Mouse (Mus musculus): ENCODE measurements around the gene Parp11. TPM values are rescaled to one million over a fixed set of nuclear protein-coding genes. Genes with fewer than 3 reads are reported as not detected.
A peak's percentile ranks its signal among the peaks of the same experiment; 100 is the strongest.

Gene Parp11
- polyA plus RNA-seq (2014; fragmentation: Nextera tagmentation; extraction: Ambion mirVana): 85.8 and 95.7 TPM in 2 replicates

DNA sequence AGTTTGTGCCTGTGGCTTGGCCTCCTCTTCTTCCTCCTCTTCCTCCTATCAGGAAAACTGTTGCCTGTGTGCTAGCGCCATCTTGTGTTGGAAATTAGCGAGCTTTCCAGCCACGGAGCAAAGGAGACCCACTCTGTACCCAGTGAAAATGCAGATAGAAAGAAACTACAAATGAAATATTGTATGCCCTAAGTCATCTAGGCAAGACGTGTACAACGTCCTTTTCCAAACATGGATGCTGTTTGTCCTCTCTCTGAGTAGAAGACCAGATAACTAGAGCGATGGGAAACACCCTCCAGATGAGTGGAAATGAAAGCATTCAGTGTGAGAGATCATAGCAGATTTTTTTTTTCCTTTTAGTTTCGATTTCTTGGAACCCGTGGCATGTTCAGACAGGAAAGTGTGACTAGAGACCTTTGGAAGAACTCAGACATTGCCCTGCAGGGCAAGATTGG, at the start of gene Parp11:
Gene Parp11 (plus strand): TSS at position 405 of the 455 bp plus-strand sequence.
- 18% methylated on average over 8 of the region's 8 CpGs for WGBS
- H3K4me1 ChIP-seq (replicated peaks; ENCODE audit: control insufficient read depth, insufficient read depth, low read length): peaks cover 5% of the 10 kb centered on the region; the same call in 1 of the 2 replicates
- no peak within 1 kb of the TSS for H3K4me2 ChIP-seq (replicated peaks)
- no peaks in the 10 kb centered on the region for H3K36me3 ChIP-seq (replicated peaks; ENCODE audit: control insufficient read depth, insufficient read depth)
- H3K9me3 ChIP-seq (ENCODE audit: control insufficient read depth, low read length): no peaks in the 10 kb centered on the region
- H3K4me3 ChIP-seq (replicated peaks; ENCODE audit: low read length): no peak within 1 kb of the TSS
- ATAC-seq (ENCODE audit: low FRiP score) (no peak), DNase-seq (ENCODE audit: low spot score) (peak; percentile 83)
- no peak within 1 kb of the TSS for H3K27ac ChIP-seq
- H3K9ac ChIP-seq: no peak within 1 kb of the TSS
- no peaks in the 10 kb centered on the region for H3K27me3 ChIP-seq (ENCODE audit: control insufficient read depth, insufficient read depth, low read length)

DNA sequence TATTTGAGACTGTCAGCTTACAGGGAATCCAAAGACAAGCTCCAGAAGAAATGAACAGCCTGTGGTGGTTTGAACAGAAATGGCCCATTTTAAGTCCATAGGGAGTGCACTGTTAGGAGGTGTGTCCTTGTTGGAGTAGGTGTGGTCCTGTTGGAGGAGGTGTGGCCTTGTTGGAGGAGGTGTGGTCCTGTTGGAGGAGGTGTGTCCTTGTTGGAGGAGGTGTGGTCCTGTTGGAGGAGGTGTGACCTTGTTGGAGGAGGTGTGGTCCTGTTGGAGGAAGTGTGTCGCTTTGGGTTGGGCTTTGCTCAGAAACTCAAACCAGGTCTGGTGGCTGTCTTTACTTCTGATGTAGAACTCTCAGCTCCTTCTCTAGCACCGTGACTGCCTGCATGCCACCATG, 48.6 kb upstream of the Parp11 start:
- DNase-seq (ENCODE audit: low spot score) (no peak), ATAC-seq (ENCODE audit: low FRiP score) (no peak)
- Histone ChIP-seq H3K27me3 (ENCODE audit: control insufficient read depth, insufficient read depth, low read length) (no peaks in the 10 kb centered on the region), H3K9ac (no peak overlapping the region), H3K4me2 (replicated peaks) (no peak overlapping the region), H3K27ac (no peak overlapping the region), H3K4me1 (replicated peaks; ENCODE audit: control insufficient read depth, insufficient read depth, low read length) (peaks cover 6% of the 10 kb centered on the region; the same call in 1 of the 2 replicates), H3K9me3 (ENCODE audit: control insufficient read depth, low read length) (no peaks in the 10 kb centered on the region), H3K36me3 (replicated peaks; ENCODE audit: control insufficient read depth, insufficient read depth) (no peaks in the 10 kb centered on the region), H3K4me3 (replicated peaks; ENCODE audit: low read length) (no peak overlapping the region)
- WGBS: 57% methylated on average over 2 of the region's 2 CpGs

DNA sequence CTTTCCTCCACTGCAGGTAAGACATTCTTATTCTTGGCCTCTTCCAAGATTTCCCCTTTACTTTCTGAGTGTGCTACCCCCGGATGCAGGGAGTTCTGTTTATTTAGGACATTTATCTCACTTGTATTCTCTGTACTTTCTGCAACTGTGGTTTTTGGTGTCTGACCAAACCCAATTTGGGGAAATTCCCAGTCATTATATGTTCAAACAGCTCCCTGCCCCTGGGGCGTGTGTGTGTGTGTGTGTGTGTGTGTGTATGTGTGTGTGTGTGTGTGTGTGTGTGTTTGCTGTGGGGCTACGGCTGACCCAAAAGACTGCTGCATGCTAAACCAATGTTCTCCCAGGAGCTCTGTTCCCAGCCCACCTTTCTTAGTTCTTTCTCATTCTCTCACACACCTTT, 45.2 kb upstream of the Parp11 start:
- Histone ChIP-seq H3K9me3 (ENCODE audit: control insufficient read depth, low read length) (no peaks in the 10 kb centered on the region), H3K27me3 (ENCODE audit: control insufficient read depth, insufficient read depth, low read length) (no peaks in the 10 kb centered on the region), H3K4me1 (replicated peaks; ENCODE audit: control insufficient read depth, insufficient read depth, low read length) (no peaks in the 10 kb centered on the region), H3K9ac (no peak overlapping the region), H3K27ac (no peak overlapping the region), H3K4me3 (replicated peaks; ENCODE audit: low read length) (no peak overlapping the region), H3K4me2 (replicated peaks) (no peak overlapping the region), H3K36me3 (replicated peaks; ENCODE audit: control insufficient read depth, insufficient read depth) (no peaks in the 10 kb centered on the region)
- ATAC-seq (ENCODE audit: low FRiP score): no peak
- no peak for DNase-seq (ENCODE audit: low spot score)
- WGBS: 79% methylated on average over 3 of the region's 3 CpGs

DNA sequence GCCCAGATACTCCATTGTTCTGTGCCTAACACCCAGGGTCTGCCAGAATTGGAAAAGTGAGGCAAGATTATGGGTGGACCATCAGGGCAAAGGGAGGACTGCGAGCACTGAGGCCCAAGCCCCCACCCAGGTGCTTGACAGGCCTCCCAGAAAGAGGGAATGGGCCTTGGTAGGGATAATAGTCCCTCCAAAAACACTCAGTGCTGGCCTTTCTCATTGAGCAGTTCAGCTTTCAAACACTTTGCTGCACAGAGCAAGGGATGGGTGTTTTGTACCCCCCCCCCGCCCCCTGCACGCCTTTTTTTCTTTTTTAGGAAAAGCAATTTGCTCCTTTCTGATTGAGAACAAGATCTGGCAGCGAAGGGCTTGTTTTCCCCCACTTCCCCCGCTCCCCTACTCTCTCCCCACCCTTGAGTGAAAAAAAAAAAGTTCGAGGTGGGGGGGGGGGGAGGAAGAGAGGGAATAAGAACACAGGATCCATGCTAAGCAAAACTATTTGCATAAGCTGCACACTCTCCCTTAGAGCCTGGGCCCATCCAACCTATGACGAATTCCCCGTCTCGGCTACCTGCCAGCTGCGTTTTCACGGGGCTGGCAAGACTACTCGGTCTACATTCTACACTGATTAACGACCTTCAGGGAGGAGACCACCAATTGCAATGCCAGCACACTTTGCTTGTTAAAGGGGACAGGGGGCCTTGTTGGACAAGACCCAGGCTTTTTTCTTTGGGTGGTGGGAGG, 42.4 kb upstream of the Parp11 start:
- ATAC-seq (ENCODE audit: low FRiP score): peak; percentile 92
- WGBS: 30% methylated on average over 12 of the region's 13 CpGs
- H3K9me3 ChIP-seq (ENCODE audit: control insufficient read depth, low read length): no peaks in the 10 kb centered on the region
- peak; percentile 73 for DNase-seq (ENCODE audit: low spot score)
- no peak overlapping the region for H3K4me3 ChIP-seq (replicated peaks; ENCODE audit: low read length)
- no peaks in the 10 kb centered on the region for H3K36me3 ChIP-seq (replicated peaks; ENCODE audit: control insufficient read depth, insufficient read depth)
- no peaks in the 10 kb centered on the region for H3K27me3 ChIP-seq (ENCODE audit: control insufficient read depth, insufficient read depth, low read length)
- no peak overlapping the region for H3K4me2 ChIP-seq (replicated peaks)
- no peaks in the 10 kb centered on the region for H3K4me1 ChIP-seq (replicated peaks; ENCODE audit: control insufficient read depth, insufficient read depth, low read length)
- no peak overlapping the region for H3K9ac ChIP-seq
- no peak overlapping the region for H3K27ac ChIP-seq

DNA sequence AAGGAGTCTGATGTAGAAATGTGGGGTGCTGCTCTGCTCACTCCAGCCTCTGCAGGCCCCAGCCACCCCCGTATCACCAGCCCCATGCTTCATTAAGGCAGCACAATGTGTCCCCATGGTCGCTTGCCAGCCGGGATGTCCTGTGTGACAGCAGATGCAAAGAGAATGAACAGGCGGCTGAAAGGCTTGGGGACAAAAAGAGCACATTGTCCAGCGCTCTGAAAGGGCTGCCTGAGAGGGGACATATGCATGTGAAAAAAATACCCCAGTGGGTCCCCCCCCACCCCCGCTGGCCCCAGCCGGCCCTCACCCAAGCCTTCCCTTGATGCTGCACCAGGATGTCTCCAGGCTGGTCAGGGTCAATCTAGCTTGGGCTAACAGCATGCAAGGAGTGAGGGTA, 41.0 kb upstream of the Parp11 start:
- H3K9me3 ChIP-seq (ENCODE audit: control insufficient read depth, low read length): no peaks in the 10 kb centered on the region
- ATAC-seq (ENCODE audit: low FRiP score) (peak; percentile 52; the same call in 1 of the 2 replicates), DNase-seq (ENCODE audit: low spot score) (no peak)
- H3K4me3 ChIP-seq (replicated peaks; ENCODE audit: low read length): no peak overlapping the region
- no peaks in the 10 kb centered on the region for H3K27me3 ChIP-seq (ENCODE audit: control insufficient read depth, insufficient read depth, low read length)
- no peak overlapping the region for H3K9ac ChIP-seq
- H3K4me1 ChIP-seq (replicated peaks; ENCODE audit: control insufficient read depth, insufficient read depth, low read length): no peaks in the 10 kb centered on the region
- H3K4me2 ChIP-seq (replicated peaks): no peak overlapping the region
- H3K36me3 ChIP-seq (replicated peaks; ENCODE audit: control insufficient read depth, insufficient read depth): no peaks in the 10 kb centered on the region
- WGBS: 8% methylated on average over 7 of the region's 7 CpGs
- no peak overlapping the region for H3K27ac ChIP-seq

DNA sequence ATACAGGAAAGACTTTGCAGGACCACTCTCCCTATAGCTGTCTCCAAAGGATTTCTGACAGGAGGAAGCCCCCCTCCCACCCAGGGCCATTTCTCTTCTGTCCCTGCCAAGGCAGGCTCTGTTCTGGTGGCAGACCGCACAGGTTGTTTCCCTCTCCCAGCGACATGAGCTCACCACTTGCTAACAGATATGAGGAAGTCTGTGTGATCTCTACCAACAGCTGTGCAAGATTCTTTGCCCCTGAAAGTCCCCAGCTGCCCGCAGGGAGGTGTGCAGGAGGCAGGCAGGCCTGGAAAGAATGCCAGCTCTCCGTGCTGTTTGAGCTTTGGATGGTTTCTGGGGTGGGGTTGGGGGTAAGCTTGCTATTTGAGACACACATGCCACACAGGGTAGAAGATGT, 38.9 kb upstream of the Parp11 start:
- H3K4me2 ChIP-seq (replicated peaks): no peak overlapping the region
- ATAC-seq (ENCODE audit: low FRiP score) (no peak), DNase-seq (ENCODE audit: low spot score) (no peak)
- H3K27me3 ChIP-seq (ENCODE audit: control insufficient read depth, insufficient read depth, low read length): no peaks in the 10 kb centered on the region
- H3K27ac ChIP-seq: no peak overlapping the region
- H3K36me3 ChIP-seq (replicated peaks; ENCODE audit: control insufficient read depth, insufficient read depth): no peaks in the 10 kb centered on the region
- H3K9ac ChIP-seq: no peak overlapping the region
- H3K4me1 ChIP-seq (replicated peaks; ENCODE audit: control insufficient read depth, insufficient read depth, low read length): no peaks in the 10 kb centered on the region
- 11% methylated on average over 4 of the region's 4 CpGs for WGBS
- H3K4me3 ChIP-seq (replicated peaks; ENCODE audit: low read length): no peak overlapping the region
- no peaks in the 10 kb centered on the region for H3K9me3 ChIP-seq (ENCODE audit: control insufficient read depth, low read length)

DNA sequence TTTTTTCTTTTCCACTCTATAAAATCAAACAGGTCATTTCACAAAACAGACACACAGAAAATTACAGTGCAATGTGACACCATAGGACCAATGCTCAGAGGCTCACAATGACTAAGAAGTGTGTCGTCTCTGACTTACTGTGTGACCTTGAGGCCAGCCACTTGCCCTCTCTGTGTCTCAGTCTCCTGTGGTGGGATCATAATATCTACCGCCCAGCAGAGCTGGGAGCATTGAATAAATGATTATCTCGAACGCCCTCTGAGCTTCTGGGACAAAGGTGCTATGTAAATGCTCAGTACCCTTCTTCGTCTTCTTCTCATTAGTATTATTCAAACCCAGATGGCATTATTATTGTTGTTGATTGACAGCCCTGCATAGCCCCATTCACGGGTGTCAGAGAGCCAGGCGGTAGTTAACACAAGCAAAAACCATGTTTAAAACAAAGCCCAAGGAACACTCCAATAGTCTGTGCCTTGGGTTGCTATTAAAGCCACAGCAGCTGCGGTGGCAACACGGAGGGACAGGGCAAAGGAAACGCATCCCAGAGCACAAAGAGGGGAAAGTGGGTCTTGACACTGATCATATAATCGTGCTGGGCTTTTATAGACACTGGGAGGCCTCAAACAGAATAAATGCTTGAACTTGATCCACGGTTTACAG, 29.0 kb upstream of the Parp11 start:
- H3K36me3 ChIP-seq (replicated peaks; ENCODE audit: control insufficient read depth, insufficient read depth): no peaks in the 10 kb centered on the region
- H3K4me2 ChIP-seq (replicated peaks): no peak overlapping the region
- ATAC-seq (ENCODE audit: low FRiP score) (no peak), DNase-seq (ENCODE audit: low spot score) (no peak)
- H3K9ac ChIP-seq: no peak overlapping the region
- no peak overlapping the region for H3K4me3 ChIP-seq (replicated peaks; ENCODE audit: low read length)
- 0 out of 2 replicates have a peak, but pooled peaks cover 4% of the 10 kb centered on the region for H3K9me3 ChIP-seq (ENCODE audit: control insufficient read depth, low read length)
- 14% methylated on average over 12 of the region's 12 CpGs for WGBS
- H3K4me1 ChIP-seq (replicated peaks; ENCODE audit: control insufficient read depth, insufficient read depth, low read length): no peaks in the 10 kb centered on the region
- no peak overlapping the region for H3K27ac ChIP-seq
- H3K27me3 ChIP-seq (ENCODE audit: control insufficient read depth, insufficient read depth, low read length): no peaks in the 10 kb centered on the region

DNA sequence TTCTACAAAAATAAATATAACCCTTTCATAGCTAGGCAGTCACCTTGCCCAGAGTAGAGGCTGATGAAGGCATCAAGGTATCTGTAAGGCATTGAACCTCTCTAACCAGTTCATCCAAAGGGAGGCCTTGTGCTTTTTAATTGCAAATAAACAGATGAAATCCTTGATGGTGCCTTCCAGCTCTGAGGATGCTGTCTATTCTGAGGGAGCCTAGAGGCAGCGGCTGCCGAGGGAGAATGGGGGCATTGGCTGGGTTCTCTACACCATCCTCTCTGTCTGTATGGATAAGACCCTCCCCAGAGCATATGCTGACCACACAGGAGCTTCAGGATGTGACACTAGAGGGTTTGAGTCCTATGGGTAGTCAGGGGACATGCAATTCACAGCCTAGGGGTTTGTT, 28.3 kb upstream of the Parp11 start:
- Histone ChIP-seq H3K4me2 (replicated peaks) (no peak overlapping the region), H3K36me3 (replicated peaks; ENCODE audit: control insufficient read depth, insufficient read depth) (no peaks in the 10 kb centered on the region), H3K4me1 (replicated peaks; ENCODE audit: control insufficient read depth, insufficient read depth, low read length) (no peaks in the 10 kb centered on the region), H3K27ac (no peak overlapping the region), H3K9me3 (ENCODE audit: control insufficient read depth, low read length) (0 out of 2 replicates have a peak, but pooled peaks cover 4% of the 10 kb centered on the region), H3K4me3 (replicated peaks; ENCODE audit: low read length) (no peak overlapping the region), H3K9ac (no peak overlapping the region), H3K27me3 (ENCODE audit: control insufficient read depth, insufficient read depth, low read length) (no peaks in the 10 kb centered on the region)
- DNase-seq (ENCODE audit: low spot score): no peak
- ATAC-seq (ENCODE audit: low FRiP score): 0 out of 2 replicates have a peak, but pooled peaks have one; percentile 21
- 70% methylated on average over 2 of the region's 2 CpGs for WGBS

DNA sequence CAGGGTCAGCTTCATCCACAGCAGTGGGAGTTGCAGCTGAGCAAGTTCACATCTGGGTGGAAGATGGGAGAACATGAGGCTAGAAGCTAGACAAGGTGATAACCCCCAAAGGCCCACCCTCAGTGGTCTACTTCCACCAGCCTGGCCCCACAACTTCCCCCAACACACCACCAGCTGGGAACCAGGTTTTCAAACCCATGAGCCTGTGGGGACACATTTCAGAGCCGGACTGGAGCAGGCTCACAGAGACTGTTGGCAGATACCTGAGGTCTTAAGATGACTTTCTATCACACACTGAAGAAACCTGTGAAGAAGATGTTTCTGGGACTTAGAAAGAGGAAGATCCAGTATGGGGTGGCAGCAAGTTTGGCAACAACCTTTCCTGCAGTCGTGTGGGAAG, 26.5 kb upstream of the Parp11 start:
- Histone ChIP-seq H3K4me1 (replicated peaks; ENCODE audit: control insufficient read depth, insufficient read depth, low read length) (no peaks in the 10 kb centered on the region), H3K27ac (no peak overlapping the region), H3K4me2 (replicated peaks) (no peak overlapping the region), H3K36me3 (replicated peaks; ENCODE audit: control insufficient read depth, insufficient read depth) (no peaks in the 10 kb centered on the region), H3K4me3 (replicated peaks; ENCODE audit: low read length) (no peak overlapping the region), H3K9me3 (ENCODE audit: control insufficient read depth, low read length) (0 out of 2 replicates have a peak, but pooled peaks cover under 1% of the 10 kb centered on the region), H3K27me3 (ENCODE audit: control insufficient read depth, insufficient read depth, low read length) (no peaks in the 10 kb centered on the region), H3K9ac (no peak overlapping the region)
- DNase-seq (ENCODE audit: low spot score) (no peak), ATAC-seq (ENCODE audit: low FRiP score) (no peak)
- 85% methylated on average over 2 of the region's 2 CpGs for WGBS

All from hindbrain, embryonic 14.5 days (tissue).